Mouse (Mus musculus): ENCODE results near the gene Hcn1. TPM values are rescaled to one million over a fixed set of nuclear protein-coding genes. Genes with fewer than 3 reads are reported as not detected.

Hcn1 gene
- polyA plus RNA-seq, 1 experiment: 0.04 TPM

GRCm38 (mm10) chr13:117662661-117663060, 60.5 kb downstream of the Hcn1 start:
- no peak for TF ChIP-seq MYOG (IDR thresholded peaks at IDR 0.05; ENCODE audit: control insufficient read depth, extremely low read depth, insufficient read length)
- TF ChIP-seq MYOD1 (IDR thresholded peaks at IDR 0.05; ENCODE audit: control insufficient read depth, insufficient read length, low read depth): no peak
- no peak for TF ChIP-seq CTCF (IDR thresholded peaks at IDR 0.05; ENCODE audit: control insufficient read depth, insufficient read depth, insufficient read length)
- no peak for TF ChIP-seq USF1 (IDR thresholded peaks at IDR 0.05; ENCODE audit: low read depth)
- no peak for TF ChIP-seq MAX (IDR thresholded peaks at IDR 0.05)
- TF ChIP-seq CEBPB (IDR thresholded peaks at IDR 0.05; ENCODE audit: low read depth): no peak
- TF ChIP-seq FOSL1 (IDR thresholded peaks at IDR 0.05; ENCODE audit: insufficient read depth, low read length, poor library complexity, severe bottlenecking): no peak
- H3K79me3 ChIP-seq (ENCODE audit: low read depth): no peaks in the 10 kb centered on the region
- H3K79me2 ChIP-seq (ENCODE audit: control insufficient read depth, insufficient read depth): no peaks in the 10 kb centered on the region
- no peak overlapping the region for H3ac ChIP-seq (ENCODE audit: control insufficient read depth, insufficient read length, low read depth)
- H3K4me3 ChIP-seq (ENCODE audit: insufficient read depth, poor library complexity, severe bottlenecking): no peak overlapping the region
- H3K36me3 ChIP-seq (ENCODE audit: control insufficient read depth, insufficient read depth): no peaks in the 10 kb centered on the region
- no peaks in the 10 kb centered on the region for H3K27me3 ChIP-seq (ENCODE audit: control insufficient read depth, insufficient read depth, insufficient read length)

- no peak for TF ChIP-seq MYOG (IDR thresholded peaks at IDR 0.05; ENCODE audit: control insufficient read depth, extremely low read depth, insufficient read length)
- TF ChIP-seq CTCF (IDR thresholded peaks at IDR 0.05; ENCODE audit: control insufficient read depth, insufficient read depth, insufficient read length): no peak
- TF ChIP-seq CEBPB (IDR thresholded peaks at IDR 0.05; ENCODE audit: low read depth): no peak
- TF ChIP-seq FOSL1 (IDR thresholded peaks at IDR 0.05; ENCODE audit: insufficient read depth, low read length, poor library complexity, severe bottlenecking): no peak
- TF ChIP-seq MYOD1 (IDR thresholded peaks at IDR 0.05; ENCODE audit: control insufficient read depth, insufficient read length, low read depth): no peak
- Histone ChIP-seq H3K27me3 (ENCODE audit: control insufficient read depth, insufficient read depth, insufficient read length) (no peaks in the 10 kb centered on the region), H3K79me2 (ENCODE audit: control insufficient read depth, insufficient read depth) (no peaks in the 10 kb centered on the region)
Measured at GRCm38 (mm10) chr13:117669303-117669702, 67.2 kb downstream of the Hcn1 start.

GRCm38 (mm10) chr13:117671851-117672250, 69.7 kb downstream of the Hcn1 start:
- no peak overlapping the region for H3ac ChIP-seq (ENCODE audit: control insufficient read depth, insufficient read length, low read depth)
- H3K27me3 ChIP-seq (ENCODE audit: control insufficient read depth, insufficient read depth, insufficient read length): no peaks in the 10 kb centered on the region
- no peak overlapping the region for H3K4me3 ChIP-seq (ENCODE audit: insufficient read depth, poor library complexity, severe bottlenecking)
- no peak for TF ChIP-seq CTCF (IDR thresholded peaks at IDR 0.05; ENCODE audit: control insufficient read depth, insufficient read depth, insufficient read length)
- TF ChIP-seq FOSL1 (IDR thresholded peaks at IDR 0.05; ENCODE audit: insufficient read depth, low read length, poor library complexity, severe bottlenecking): no peak
- no peaks in the 10 kb centered on the region for H3K79me2 ChIP-seq (ENCODE audit: control insufficient read depth, insufficient read depth)
- H3K36me3 ChIP-seq (ENCODE audit: control insufficient read depth, insufficient read depth): no peaks in the 10 kb centered on the region
- no peaks in the 10 kb centered on the region for H3K79me3 ChIP-seq (ENCODE audit: low read depth)

More at GRCm38 (mm10) chr13:117669303-117669702, 67.2 kb downstream of the Hcn1 start:
- H3ac ChIP-seq (ENCODE audit: control insufficient read depth, insufficient read length, low read depth): no peak overlapping the region
- no peak overlapping the region for H3K4me3 ChIP-seq (ENCODE audit: insufficient read depth, poor library complexity, severe bottlenecking)
- H3K79me3 ChIP-seq (ENCODE audit: low read depth): no peaks in the 10 kb centered on the region
- H3K36me3 ChIP-seq (ENCODE audit: control insufficient read depth, insufficient read depth): no peaks in the 10 kb centered on the region

- Histone ChIP-seq H3K79me2 (ENCODE audit: control insufficient read depth, insufficient read depth) (no peaks in the 10 kb centered on the region), H3K4me3 (ENCODE audit: insufficient read depth, poor library complexity, severe bottlenecking) (no peak overlapping the region), H3K27me3 (ENCODE audit: control insufficient read depth, insufficient read depth, insufficient read length) (no peaks in the 10 kb centered on the region), H3K36me3 (ENCODE audit: control insufficient read depth, insufficient read depth) (no peaks in the 10 kb centered on the region), H3K79me3 (ENCODE audit: low read depth) (no peaks in the 10 kb centered on the region), H3ac (ENCODE audit: control insufficient read depth, insufficient read length, low read depth) (no peak overlapping the region)
- TF ChIP-seq MYOG (IDR thresholded peaks at IDR 0.05; ENCODE audit: control insufficient read depth, extremely low read depth, insufficient read length): no peak
- TF ChIP-seq MYOD1 (IDR thresholded peaks at IDR 0.05; ENCODE audit: control insufficient read depth, insufficient read length, low read depth): no peak
Measured at GRCm38 (mm10) chr13:117676418-117676817, 74.3 kb downstream of the Hcn1 start.

GRCm38 (mm10) chr13:117687670-117688069, 85.5 kb downstream of the Hcn1 start:
- Histone ChIP-seq H3K27me3 (ENCODE audit: control insufficient read depth, insufficient read depth, insufficient read length) (no peaks in the 10 kb centered on the region), H3K79me3 (ENCODE audit: low read depth) (no peaks in the 10 kb centered on the region), H3K79me2 (ENCODE audit: control insufficient read depth, insufficient read depth) (no peaks in the 10 kb centered on the region), H3ac (ENCODE audit: control insufficient read depth, insufficient read length, low read depth) (no peak overlapping the region), H3K4me3 (ENCODE audit: insufficient read depth, poor library complexity, severe bottlenecking) (no peak overlapping the region), H3K36me3 (ENCODE audit: control insufficient read depth, insufficient read depth) (no peaks in the 10 kb centered on the region)
- no peak for TF ChIP-seq MYOD1 (IDR thresholded peaks at IDR 0.05; ENCODE audit: control insufficient read depth, insufficient read length, low read depth)
- no peak for TF ChIP-seq CEBPB (IDR thresholded peaks at IDR 0.05; ENCODE audit: low read depth)
- TF ChIP-seq CTCF (IDR thresholded peaks at IDR 0.05; ENCODE audit: control insufficient read depth, insufficient read depth, insufficient read length): no peak
- TF ChIP-seq FOSL1 (IDR thresholded peaks at IDR 0.05; ENCODE audit: insufficient read depth, low read length, poor library complexity, severe bottlenecking): no peak
- TF ChIP-seq MAX (IDR thresholded peaks at IDR 0.05): no peak
- no peak for TF ChIP-seq MYOG (IDR thresholded peaks at IDR 0.05; ENCODE audit: control insufficient read depth, extremely low read depth, insufficient read length)
- no peak for TF ChIP-seq USF1 (IDR thresholded peaks at IDR 0.05; ENCODE audit: low read depth)

GRCm38 (mm10) chr13:117694729-117695332, 92.7 kb downstream of the Hcn1 start:
- no peaks in the 10 kb centered on the region for H3K36me3 ChIP-seq (ENCODE audit: control insufficient read depth, insufficient read depth)

More at GRCm38 (mm10) chr13:117694729-117695332, 92.7 kb downstream of the Hcn1 start:
- Histone ChIP-seq H3K79me3 (ENCODE audit: low read depth) (no peaks in the 10 kb centered on the region), H3K79me2 (ENCODE audit: control insufficient read depth, insufficient read depth) (no peaks in the 10 kb centered on the region), H3K27me3 (ENCODE audit: control insufficient read depth, insufficient read depth, insufficient read length) (no peaks in the 10 kb centered on the region), H3K4me3 (ENCODE audit: insufficient read depth, poor library complexity, severe bottlenecking) (no peak overlapping the region), H3ac (ENCODE audit: control insufficient read depth, insufficient read length, low read depth) (no peak overlapping the region)
- TF ChIP-seq MYOD1 (IDR thresholded peaks at IDR 0.05; ENCODE audit: control insufficient read depth, insufficient read length, low read depth) (no peak), CEBPB (IDR thresholded peaks at IDR 0.05; ENCODE audit: low read depth) (no peak), MAX (IDR thresholded peaks at IDR 0.05) (no peak), CTCF (IDR thresholded peaks at IDR 0.05; ENCODE audit: control insufficient read depth, insufficient read depth, insufficient read length) (no peak), USF1 (IDR thresholded peaks at IDR 0.05; ENCODE audit: low read depth) (no peak), MYOG (IDR thresholded peaks at IDR 0.05; ENCODE audit: control insufficient read depth, extremely low read depth, insufficient read length) (no peak), FOSL1 (IDR thresholded peaks at IDR 0.05; ENCODE audit: insufficient read depth, low read length, poor library complexity, severe bottlenecking) (no peak)
